Mouse (Mus musculus) ovary, postnatal 14 days (tissue): ENCODE results near the gene Cnih4.
A peak's percentile ranks its signal among the peaks of the same experiment; 100 is the strongest.

Experiments used
- DNase-seq: peaks from one replicate; pipeline ENCODE4 v3.0.0; 2022; ENCODE audit warnings: low spot score

Gene Cnih4

DNA sequence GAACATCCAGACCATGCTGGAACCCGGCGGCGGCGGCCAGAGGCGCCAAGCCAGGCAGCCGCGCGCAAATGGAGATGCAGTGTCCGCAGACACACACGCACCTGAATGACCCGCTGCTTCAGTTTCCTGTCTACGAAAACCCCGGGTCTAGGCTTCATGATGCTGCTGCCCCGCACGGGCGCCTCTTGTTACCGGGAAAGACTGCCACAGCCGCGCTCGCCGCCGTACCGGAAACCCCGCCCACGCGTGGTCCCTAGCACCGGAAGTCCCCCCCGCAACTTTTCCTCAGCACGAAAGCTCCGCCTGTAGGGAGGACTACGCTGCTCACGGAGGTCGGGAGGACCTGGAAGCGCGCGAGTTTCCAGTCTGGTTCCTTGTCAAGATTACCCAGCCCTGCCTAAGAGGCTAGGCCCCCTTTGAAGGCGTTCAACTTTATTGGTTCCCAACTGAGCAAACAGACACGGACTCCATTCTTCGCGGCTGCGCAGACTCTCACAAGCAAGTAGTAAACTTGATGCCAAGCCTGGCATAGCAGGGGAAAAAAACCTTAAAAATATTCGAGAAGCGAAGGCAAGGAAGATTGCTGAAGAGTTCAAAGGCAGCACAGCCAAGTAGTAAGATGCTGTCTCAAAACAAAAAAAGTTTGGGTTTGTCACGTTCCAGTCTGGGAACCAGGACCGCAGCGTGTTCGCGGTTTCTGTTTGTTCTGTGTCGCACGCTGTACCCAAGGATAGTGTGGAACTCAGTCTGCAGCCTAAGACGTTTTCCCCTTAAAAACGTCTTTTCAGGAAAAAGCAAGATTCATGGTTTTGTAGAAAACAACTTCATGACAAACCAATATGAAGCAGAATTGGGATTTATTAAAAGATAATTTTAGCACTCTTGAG, at the start of gene Cnih4, which contains the start of gene Nvl:
Cnih4 (plus strand) TSS at position 744 of the 887 bp plus-strand sequence.
Nvl (minus strand) TSS at position 255 of the 887 bp plus-strand sequence.
- DNase-seq, result peak; percentile 92

GRCm38 (mm10) chr1:181117112-181117511, 27.4 kb upstream of the Cnih4 start:
- no peak for DNase-seq

- no peak for DNase-seq
These were observed 20.3 kb upstream of the Cnih4 start for GRCm38 (mm10) chr1:181124145-181124544.

DNA sequence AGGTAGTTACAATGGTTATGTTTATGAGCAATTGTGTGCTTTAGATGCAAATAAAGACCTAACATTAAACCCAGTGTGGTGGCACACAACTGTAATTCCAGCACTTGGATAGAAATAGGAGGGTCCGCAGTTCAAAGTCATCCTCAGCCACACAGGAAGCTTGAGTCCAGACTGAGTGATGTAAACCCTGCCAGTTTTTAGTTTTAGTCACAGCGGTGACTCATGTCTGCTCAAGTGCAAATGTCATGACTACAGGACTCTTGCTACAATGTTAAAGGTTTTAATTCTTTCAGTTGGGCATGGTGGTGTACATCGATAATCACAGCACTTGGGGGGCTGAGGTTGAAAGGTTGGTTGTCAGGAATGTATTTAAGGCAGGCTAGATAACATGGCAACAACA, 18.6 kb upstream of the Cnih4 start:
- DNase-seq, result no peak

- DNase-seq, result no peak
These were observed 17.7 kb upstream of the Cnih4 start for GRCm38 (mm10) chr1:181126766-181127165.

GRCm38 (mm10) chr1:181131915-181132314, 12.6 kb upstream of the Cnih4 start:
- DNase-seq, result no peak

- no peak for DNase-seq
These were observed 5.8 kb upstream of the Cnih4 start for GRCm38 (mm10) chr1:181138730-181139129.

DNA sequence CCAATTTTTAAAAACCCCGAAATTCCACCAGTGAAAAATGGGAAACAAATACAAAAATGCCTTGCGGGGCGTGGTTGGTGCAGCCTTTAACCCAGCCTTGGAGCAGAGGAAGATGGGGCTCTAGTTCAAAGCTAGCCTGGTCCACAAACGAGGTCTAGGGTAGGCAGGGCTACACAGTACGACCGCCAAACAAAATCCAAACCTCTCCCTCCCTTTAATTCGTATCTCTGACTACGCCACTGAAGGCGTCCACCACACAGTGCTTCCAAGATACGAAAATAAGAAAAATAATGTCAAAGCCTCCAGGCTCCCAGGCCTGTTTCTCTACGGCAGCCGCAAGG, 914 bp upstream of the Cnih4 start:
- DNase-seq, result no peak

DNA sequence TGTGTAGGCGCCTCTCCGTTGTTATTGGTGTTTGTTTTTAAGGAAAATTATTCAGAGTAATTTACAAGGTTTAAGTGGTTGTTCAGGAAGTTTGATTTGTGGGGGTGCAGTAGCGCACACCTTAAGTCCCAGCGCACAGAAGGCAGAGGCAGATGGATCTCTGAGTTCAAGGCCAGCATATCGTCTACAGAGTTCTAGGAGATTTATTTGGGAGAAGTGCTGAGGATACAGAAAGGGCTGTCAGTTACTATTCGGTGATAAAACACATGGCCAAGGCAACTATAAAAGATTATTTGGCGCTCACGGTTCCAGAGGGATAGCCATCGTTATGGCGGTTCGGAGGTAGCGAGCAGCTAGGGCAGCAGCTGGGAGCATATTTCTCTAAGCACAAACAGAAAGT, 473 bp downstream of the Cnih4 start:
- DNase-seq, result no peak

- no peak for DNase-seq
These were observed 1.7 kb downstream of the Cnih4 start for GRCm38 (mm10) chr1:181146187-181146586.

- DNase-seq, result no peak
These were observed 4.0 kb downstream of the Cnih4 start for GRCm38 (mm10) chr1:181148540-181148939.

DNA sequence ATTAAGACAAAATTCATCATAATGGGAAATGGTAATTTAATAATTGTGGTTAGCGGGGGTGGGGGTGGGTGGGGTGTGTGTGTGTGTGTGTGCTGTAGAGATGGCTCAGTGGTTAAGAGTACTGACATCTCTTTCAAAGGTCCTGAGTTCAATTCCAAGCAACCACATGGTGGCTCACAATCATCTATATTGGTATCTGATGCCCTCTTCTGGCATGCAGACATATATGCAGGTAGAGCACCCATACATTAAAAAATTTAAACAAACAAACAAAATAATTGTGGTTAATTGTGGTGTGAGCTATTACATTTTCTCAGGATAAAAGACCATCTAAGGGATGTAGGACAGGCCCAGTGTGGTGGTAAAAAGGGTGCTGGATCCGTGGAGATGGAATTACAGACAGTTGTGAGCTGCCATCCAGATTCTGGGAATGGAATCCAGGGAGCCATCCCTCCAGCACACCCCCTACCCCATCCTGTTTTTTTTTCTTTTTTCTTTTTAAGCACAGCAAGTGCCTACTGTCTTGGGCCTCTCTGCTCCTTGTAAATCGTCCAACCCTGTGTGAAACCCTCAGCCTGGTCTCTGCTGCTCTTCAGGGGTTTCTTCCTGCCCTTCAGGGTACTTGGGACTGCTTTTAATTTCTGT, 5.0 kb downstream of the Cnih4 start:
- DNase-seq, result no peak

DNA sequence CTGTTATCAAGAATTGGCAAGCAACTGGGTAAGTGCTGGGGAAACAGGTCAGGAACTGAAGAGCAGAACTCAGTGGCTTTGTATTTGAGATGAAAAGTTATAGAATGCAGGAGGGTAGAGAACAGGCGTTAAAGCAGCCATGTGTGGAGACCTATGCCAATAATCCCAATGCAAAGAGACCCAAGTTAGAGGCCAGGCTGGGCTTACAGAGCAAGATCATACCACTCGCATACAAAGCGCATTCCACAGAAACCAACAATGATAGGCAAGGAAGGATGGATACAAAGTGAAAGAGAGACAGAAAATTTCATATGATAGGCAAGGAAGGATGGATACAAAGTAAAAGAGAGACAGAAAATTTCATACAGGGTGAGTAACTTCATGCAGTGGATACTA, 5.9 kb downstream of the Cnih4 start:
- no peak for DNase-seq

DNA sequence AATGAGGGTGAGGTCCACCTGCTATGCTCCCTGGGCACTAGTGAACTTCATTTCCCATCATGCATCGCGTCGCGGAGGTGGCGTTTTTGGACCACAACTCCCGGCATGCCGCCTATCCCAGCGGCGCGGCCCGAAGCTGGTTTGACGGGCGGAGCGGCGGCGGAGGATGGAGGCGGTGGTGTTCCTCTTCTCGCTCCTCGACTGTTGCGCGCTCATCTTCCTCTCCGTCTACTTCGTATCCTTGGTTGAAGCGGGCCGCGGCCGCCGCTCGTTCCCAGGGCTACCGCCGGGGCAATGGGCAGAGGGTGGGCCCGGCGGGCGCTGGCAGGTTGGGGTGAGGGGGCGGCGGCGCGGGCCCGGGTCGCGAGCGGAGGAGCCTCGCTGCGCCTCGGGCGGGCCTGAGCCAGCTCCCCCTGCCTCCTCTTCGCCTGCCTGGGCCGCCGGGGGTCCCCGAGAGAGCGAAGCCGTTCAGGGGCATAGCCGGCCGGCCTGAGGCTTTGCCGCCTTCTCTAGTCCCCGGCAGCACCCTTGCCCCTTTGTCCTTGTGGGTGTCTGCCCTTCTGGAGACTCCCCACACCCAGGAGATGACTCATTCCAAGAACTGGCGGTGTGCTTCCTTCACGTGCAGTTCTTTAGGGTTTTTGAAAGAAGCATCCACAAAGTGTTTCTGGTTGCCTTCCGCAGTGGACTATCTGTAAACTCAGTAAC, 6.5 kb downstream of the Cnih4 start:
- DNase-seq, result peak; percentile 81

- no peak for DNase-seq
These were observed 7.0 kb downstream of the Cnih4 start for GRCm38 (mm10) chr1:181151541-181151940.

GRCm38 (mm10) chr1:181167816-181168215, 23.3 kb downstream of the Cnih4 start:
- no peak for DNase-seq

DNA sequence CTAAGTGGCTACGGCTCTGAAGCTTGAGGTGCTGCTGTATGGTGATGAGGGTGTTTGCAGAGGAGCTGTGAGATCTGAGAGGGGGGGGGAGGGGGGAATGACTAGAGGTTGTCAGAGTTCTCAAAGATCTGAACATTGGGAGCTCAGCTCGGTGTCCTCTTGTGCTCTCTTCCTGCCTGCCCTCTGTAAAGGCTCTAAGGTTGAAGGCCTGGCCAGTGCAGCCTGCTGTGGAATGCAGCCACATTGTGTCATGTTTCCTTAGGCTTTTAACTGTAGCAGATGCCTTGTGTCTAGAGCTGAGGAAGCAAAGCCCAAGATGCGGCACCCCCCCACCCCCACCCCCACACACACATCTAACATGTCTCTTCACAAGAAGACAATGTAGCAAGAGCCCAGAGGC, 23.9 kb downstream of the Cnih4 start:
- DNase-seq, result no peak

DNA sequence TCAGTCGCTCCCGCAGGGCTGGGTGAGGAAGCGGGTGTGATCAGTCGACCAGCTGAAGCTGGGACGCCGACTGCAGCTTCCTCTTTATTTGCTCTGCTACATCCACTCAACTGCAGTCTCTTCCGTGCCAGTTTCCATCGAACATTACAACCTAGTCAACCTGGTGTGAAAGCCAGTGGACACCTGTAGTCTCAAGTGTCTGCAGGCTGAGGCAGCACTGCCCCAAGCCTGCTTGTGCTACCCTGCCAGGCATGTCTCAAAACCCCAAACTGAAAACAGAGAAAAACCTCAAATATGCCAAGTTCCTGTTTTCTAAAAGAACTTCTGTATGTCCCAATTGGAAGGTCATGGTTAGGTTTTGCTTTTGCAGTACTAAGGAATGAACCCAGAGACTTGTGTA, 25.7 kb downstream of the Cnih4 start:
- no peak for DNase-seq

GRCm38 (mm10) chr1:181188925-181189324, 44.4 kb downstream of the Cnih4 start:
- DNase-seq, result no peak

DNA sequence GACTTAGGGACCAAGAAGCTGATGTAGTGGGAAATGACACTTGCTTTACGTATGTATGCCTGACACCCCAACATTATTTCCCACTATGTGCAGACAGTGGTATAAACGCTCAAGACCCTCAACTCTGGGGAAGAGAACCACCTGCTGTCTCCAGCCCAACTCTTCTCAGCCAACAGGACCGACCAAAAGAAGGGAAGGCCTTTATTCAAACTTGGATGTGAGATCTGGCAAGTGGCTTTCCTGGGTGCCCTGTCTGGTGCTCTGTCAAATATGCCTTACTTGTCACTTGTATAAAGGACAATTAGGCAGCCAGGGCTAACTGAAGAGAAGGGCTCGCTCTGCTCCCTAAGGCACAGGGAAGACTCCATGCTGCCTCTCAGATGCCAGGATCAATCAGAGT, 55.0 kb downstream of the Cnih4 start:
- no peak for DNase-seq

- no peak for DNase-seq
These were observed 65.7 kb downstream of the Cnih4 start for GRCm38 (mm10) chr1:181210147-181210546.

DNA sequence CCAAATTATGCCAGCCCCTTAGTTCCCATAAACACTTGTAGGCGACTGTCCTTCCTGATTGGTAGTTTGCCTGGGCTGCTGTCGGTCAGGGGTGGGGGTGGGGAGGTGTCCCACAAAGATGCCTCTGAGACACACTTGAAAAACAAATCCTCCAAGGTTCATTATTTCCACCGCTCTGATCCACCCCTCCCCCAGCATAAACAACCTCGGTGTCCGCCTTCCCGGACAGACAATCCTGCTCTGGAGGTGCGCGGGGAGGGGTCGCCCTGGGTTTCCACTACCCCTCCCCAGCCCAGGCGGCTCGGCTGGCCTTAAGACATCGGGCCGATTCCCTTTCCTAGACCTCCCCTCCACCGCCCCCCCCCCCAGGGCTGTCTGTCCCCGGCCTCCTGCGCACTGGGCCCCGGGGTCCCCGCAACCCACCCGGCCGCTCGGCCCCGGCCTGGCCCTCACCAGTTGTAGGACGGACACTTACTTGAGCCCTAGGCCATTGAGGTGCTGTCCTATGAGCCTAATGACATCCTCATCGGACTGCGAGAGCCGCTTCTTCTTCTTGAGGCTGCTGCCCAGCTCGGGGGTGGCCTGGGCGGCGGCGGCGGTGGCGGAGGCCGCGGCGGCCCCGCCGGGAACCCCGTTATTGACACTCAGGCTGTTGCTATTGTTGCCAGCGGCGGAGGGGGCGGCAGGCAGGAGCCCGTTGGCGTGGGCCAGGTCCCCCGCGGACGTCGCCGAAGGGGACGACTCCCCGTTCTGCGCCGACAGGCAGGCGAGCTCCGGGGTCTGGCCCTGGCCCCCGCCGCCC, 66.3 kb downstream of the Cnih4 start:
- DNase-seq, result peak; percentile 28
